Mouse (Mus musculus) MEL (cell line): ENCODE data around the gene Trnt1. TPM values are rescaled to one million over a fixed set of nuclear protein-coding genes. Genes with fewer than 3 reads are reported as not detected.

Experiments used
- DNase-seq: peaks from one replicate; pipeline ENCODE4 v3.0.0; 2011; ENCODE audit warnings: low read depth, low spot score
- H3K27ac ChIP-seq: 2 replicates; pipeline ENCODE4 v1.5.1; 2012; ENCODE audit warnings: low read depth, mild to moderate bottlenecking, control low read depth, low read length, moderate library complexity; ENCODE audit not compliant: control insufficient read depth
- H3K27me3 ChIP-seq, 2 experiments: fragments of 150-350 bp in 1 of 2; sonication (generic) in 1 of 2; 2 replicates each; pipeline ENCODE4 v1.6.1; 2012; ENCODE audit warnings: low read length in 2 of 2, mild to moderate bottlenecking in 2 of 2, improper control_type of control experiment in 1 of 2, moderate library complexity in 1 of 2; ENCODE audit not compliant: insufficient read depth in 2 of 2, control insufficient read depth in 1 of 2
- H3K36me3 ChIP-seq, 2 experiments: 2 replicates each; pipeline ENCODE4 v1.6.1; 2012 to 2014; ENCODE audit warnings: low read length in 2 of 2, improper control_type of control experiment in 1 of 2, inconsistent platforms in 1 of 2, mild to moderate bottlenecking in 1 of 2; ENCODE audit not compliant: insufficient read depth in 2 of 2, control insufficient read depth in 1 of 2
- H3K4me1 ChIP-seq, 2 experiments: fragments of 150-350 bp in 1 of 2; sonication (generic) in 1 of 2; 2 replicates each; pipeline ENCODE4 v1.6.1; 2012; ENCODE audit warnings: low read length in 2 of 2, improper control_type of control experiment in 1 of 2, mild to moderate bottlenecking in 1 of 2; ENCODE audit not compliant: insufficient read depth in 2 of 2, control insufficient read depth in 1 of 2
- H3K4me3 ChIP-seq, 2 experiments: fragments of 150-350 bp in 1 of 2; sonication (generic) in 1 of 2; 2 replicates each; pipeline ENCODE4 v1.5.1; 2012; ENCODE audit warnings: low read depth in 2 of 2, low read length in 2 of 2, mild to moderate bottlenecking in 2 of 2, moderate library complexity in 2 of 2, control low read depth in 1 of 2, improper control_type of control experiment in 1 of 2; ENCODE audit not compliant: control insufficient read depth in 1 of 2, insufficient read depth in 1 of 2
- H3K79me2 ChIP-seq: 2 replicates; pipeline ENCODE4 v1.6.1; 2012; ENCODE audit warnings: mild to moderate bottlenecking, low read length, moderate library complexity; ENCODE audit not compliant: control insufficient read depth, poor library complexity, insufficient read depth
- H3K9ac ChIP-seq: 2 replicates; pipeline ENCODE4 v1.6.1; 2012; ENCODE audit warnings: low read depth, mild to moderate bottlenecking, control low read depth, low read length, moderate library complexity; ENCODE audit not compliant: control insufficient read depth, poor library complexity, severe bottlenecking
- H3K9me3 ChIP-seq: fragments of 150-350 bp; sonication (generic); replicated peaks from 2 replicates; pipeline ENCODE4 v1.6.1; 2012; ENCODE audit warnings: mild to moderate bottlenecking, low read length, improper control_type of control experiment, moderate library complexity; ENCODE audit not compliant: insufficient read depth
- CHD1 ChIP-seq: IDR thresholded peaks from 2 replicates; pipeline ENCODE4 v1.6.1; 2012; ENCODE audit warnings: low read depth, mild to moderate bottlenecking, inconsistent platforms, low read length, improper control_type of control experiment
- CTCF ChIP-seq, 3 experiments: IDR thresholded peaks in 2 of 3; conservative IDR thresholded peaks in 1 of 3; 2 replicates each; pipeline ENCODE4 v1.5.1; 2011 to 2012; ENCODE audit warnings: low read length in 3 of 3, low read depth in 2 of 3, mild to moderate bottlenecking in 2 of 3, improper control_type of control experiment in 1 of 3, inconsistent platforms in 1 of 3, mixed read lengths in 1 of 3, moderate library complexity in 1 of 3; ENCODE audit not compliant: control insufficient read depth in 1 of 3, insufficient read depth in 1 of 3, poor library complexity in 1 of 3, severe bottlenecking in 1 of 3
- ELF1 ChIP-seq: IDR thresholded peaks from 2 replicates; pipeline ENCODE4 v1.6.1; 2014; ENCODE audit warnings: low read depth, mild to moderate bottlenecking, inconsistent platforms, low read length, improper control_type of control experiment, moderate library complexity
- EP300 ChIP-seq, 2 experiments: IDR thresholded peaks; 2 replicates each; pipeline ENCODE4 v1.6.1; 2011; ENCODE audit warnings: improper control_type of control experiment in 2 of 2, low read length in 2 of 2, low read depth in 1 of 2, mild to moderate bottlenecking in 1 of 2
- JUND ChIP-seq: IDR thresholded peaks from 2 replicates; pipeline ENCODE4 v1.6.1; 2011; ENCODE audit warnings: low read depth, mild to moderate bottlenecking, improper control_type of control experiment, low read length
- KAT2A ChIP-seq: conservative IDR thresholded peaks from 2 replicates; pipeline ENCODE4 v1.6.1; 2012; ENCODE audit warnings: low read depth, low read length, improper control_type of control experiment, inconsistent platforms
- MAFK ChIP-seq: IDR thresholded peaks from 2 replicates; pipeline ENCODE4 v1.6.1; 2011; ENCODE audit warnings: low read depth, mild to moderate bottlenecking, low read length, improper control_type of control experiment, borderline replicate concordance
- MAX ChIP-seq: IDR thresholded peaks from 2 replicates; pipeline ENCODE4 v1.6.1; 2011; ENCODE audit warnings: low read length, improper control_type of control experiment
- MEF2A ChIP-seq: IDR thresholded peaks from 2 replicates; pipeline ENCODE4 v1.6.1; 2014; ENCODE audit warnings: low read depth, mild to moderate bottlenecking, inconsistent platforms, low read length, improper control_type of control experiment; ENCODE audit not compliant: poor library complexity, insufficient replicate concordance, severe bottlenecking; ENCODE audit errors: extremely low read depth
- NRF1 ChIP-seq: IDR thresholded peaks from 2 replicates; pipeline ENCODE4 v1.6.1; 2014; ENCODE audit warnings: low read depth, mild to moderate bottlenecking, inconsistent platforms, low read length, improper control_type of control experiment, moderate library complexity; ENCODE audit not compliant: poor library complexity, insufficient read depth, severe bottlenecking
- POLR2AphosphoS2 ChIP-seq: IDR thresholded peaks from 2 replicates; pipeline ENCODE4 v1.6.1; 2011; ENCODE audit warnings: low read length, improper control_type of control experiment
- RAD21 ChIP-seq: IDR thresholded peaks from 2 replicates; pipeline ENCODE4 v1.6.1; 2011; ENCODE audit warnings: mild to moderate bottlenecking, low read depth, low read length, improper control_type of control experiment
- SMC3 ChIP-seq: IDR thresholded peaks from 2 replicates; pipeline ENCODE4 v1.6.1; 2011; ENCODE audit warnings: low read depth, low read length, improper control_type of control experiment
- UBTF ChIP-seq: IDR thresholded peaks from 2 replicates; pipeline ENCODE4 v1.6.1; 2012; ENCODE audit warnings: low read depth, mild to moderate bottlenecking, inconsistent platforms, low read length, improper control_type of control experiment, moderate library complexity, borderline replicate concordance; ENCODE audit not compliant: insufficient read depth
- USF1 ChIP-seq: IDR thresholded peaks from 2 replicates; pipeline ENCODE4 v1.6.1; 2014; ENCODE audit warnings: low read depth, mild to moderate bottlenecking, inconsistent platforms, low read length, improper control_type of control experiment, moderate library complexity
- ZC3H11A ChIP-seq: IDR thresholded peaks from 2 replicates; pipeline ENCODE4 v1.6.1; 2012; ENCODE audit warnings: low read depth, mild to moderate bottlenecking, inconsistent platforms, low read length, improper control_type of control experiment
- ZKSCAN1 ChIP-seq: IDR thresholded peaks from 2 replicates; pipeline ENCODE4 v1.6.1; 2012; ENCODE audit warnings: low read depth, mild to moderate bottlenecking, inconsistent platforms, low read length, improper control_type of control experiment, moderate library complexity
- polyA plus RNA-seq, 2 experiments: library from polyadenylated mRNA; stranded (reverse) in 1 of 2; unstranded in 1 of 2; fragments of >175 nt in 1 of 2; fragments of >200 nt in 1 of 2; gene quantifications; 2 replicates each; pipeline versions ENCODE4 v1.2.1 to v1.2.4; 2012; ENCODE audit warnings: low replicate concordance in 2 of 2, low read depth in 1 of 2; ENCODE audit not compliant: insufficient read length in 2 of 2, insufficient read depth in 1 of 2, missing spikeins in 1 of 2
- total RNA-seq: library from RNA; depleted of rRNA; stranded (reverse); fragments of 300-350 nt; gene quantifications from 2 replicates; pipeline ENCODE4 v1.2.3, GENCODE M21; 2012

Gene Trnt1
- total and polyA plus RNA-seq, 3 experiments = 63.9 to 131 (median 87.1) TPM

GRCm38 (mm10) chr6:106799333-106800226 is 30.7 kb downstream of the Trnt1 start, which contains the start of gene Crbn (continued):
- TF ChIP-seq MAX = peak; percentile 74
- TF ChIP-seq UBTF = no peak
- no peak for TF ChIP-seq ZKSCAN1
- no peak; the same call in 1 of the 2 replicates for TF ChIP-seq KAT2A

DNA sequence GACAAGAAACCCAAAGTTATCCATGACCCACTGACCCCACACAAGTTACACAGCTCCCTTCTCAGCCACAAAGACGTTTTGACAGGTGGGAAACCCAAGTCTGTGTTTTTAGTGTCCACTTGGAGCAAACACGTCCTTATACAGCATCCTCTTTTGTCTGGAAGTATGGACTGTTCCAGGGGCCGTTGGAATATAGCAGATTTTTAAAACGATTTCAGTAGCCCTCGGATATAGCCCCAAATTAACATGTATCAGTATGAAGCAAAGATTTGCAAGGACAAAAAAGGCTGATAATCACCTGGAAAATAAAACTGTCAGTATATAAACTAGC is 31.3 kb downstream of the Trnt1 start:
- H3K9me3 ChIP-seq = no peaks in the 10 kb centered on the region
- peaks cover 12% of the 10 kb centered on the region for H3K79me2 ChIP-seq
- H3K4me3 ChIP-seq = peak overlapping the region; percentile 47 to 57
- H3K36me3 ChIP-seq = peaks cover 1 to 13% of the 10 kb centered on the region in 2 experiments; a peak in 3 of 4 replicates
- H3K9ac ChIP-seq = no peak overlapping the region
- H3K27me3 ChIP-seq = peaks cover 2 to 6% of the 10 kb centered on the region in 2 experiments; a peak in 2 of 4 replicates
- H3K4me1 ChIP-seq = no peaks in the 10 kb centered on the region
- TF ChIP-seq USF1 (no peak), KAT2A (no peak), MEF2A (no peak), NRF1 (no peak), POLR2AphosphoS2 (no peak), CHD1 (no peak), RAD21 (no peak), EP300 (IDR thresholded peaks at IDR 0.05; ENCODE audit: low read depth in 1 of 2, low read length in 2 of 2) (no peak), ZKSCAN1 (no peak), ELF1 (no peak), JUND (no peak)
- no peak overlapping the region for H3K27ac ChIP-seq
- no peak for DNase-seq

GRCm38 (mm10) chr6:106804904-106805303 is 36.0 kb downstream of the Trnt1 start:
- no peaks in the 10 kb centered on the region for H3K4me1 ChIP-seq
- H3K27ac ChIP-seq = no peak overlapping the region
- no peak overlapping the region for H3K4me3 ChIP-seq
- H3K9me3 ChIP-seq = no peaks in the 10 kb centered on the region
- H3K36me3 ChIP-seq = peaks cover 0 to 3% of the 10 kb centered on the region in 2 experiments; a peak in 1 of 4 replicates
- peaks cover 2 to 6% of the 10 kb centered on the region in 2 experiments; a peak in 2 of 4 replicates for H3K27me3 ChIP-seq
- no peak overlapping the region for H3K9ac ChIP-seq
- TF ChIP-seq SMC3 = peak; percentile 79
- TF ChIP-seq RAD21 = peak; percentile 70
- TF ChIP-seq CTCF (IDR thresholded peaks at IDR 0.05 in 2 of 3, conservative IDR thresholded peaks at IDR 0.05 in 1 of 3; ENCODE audit: control insufficient read depth in 1 of 3, insufficient read depth in 1 of 3, low read depth in 2 of 3, low read length in 3 of 3, poor library complexity in 1 of 3, severe bottlenecking in 1 of 3) = peak; percentile 22 to 72 (median 54); a peak in 4 of 6 replicates
- peak; percentile 50 for TF ChIP-seq ZC3H11A
- TF ChIP-seq MAFK = no peak
- DNase-seq = peak; percentile 63
- H3K79me2 ChIP-seq = no peaks in the 10 kb centered on the region
